Mouse (Mus musculus) hindbrain, postnatal 0 days (tissue): ENCODE data around the gene 4921524J17Rik. TPM values are rescaled to one million over a fixed set of nuclear protein-coding genes. Genes with fewer than 3 reads are reported as not detected.

Experiments
- ATAC-seq: fragments of 200-750 bp; cut with Nextera tagmentation; 2 replicates; pipeline ENCODE4 v1.8.0; 2017; ENCODE audit warnings: mild to moderate bottlenecking, moderate TSS enrichment, moderate library complexity
- DNase-seq: peaks from one replicate; pipeline ENCODE4 v3.0.0-alpha.2; 2015; ENCODE audit warnings: low spot score
- H3K27ac ChIP-seq: fragments of 300-500 bp; sonication (generic); 2 replicates; pipeline ENCODE4 v1.5.1; 2014; ENCODE audit warnings: mild to moderate bottlenecking
- H3K27me3 ChIP-seq: fragments of 300-500 bp; sonication (generic); 2 replicates; pipeline ENCODE4 v1.6.1; 2014; ENCODE audit warnings: low read length, mixed read lengths; ENCODE audit not compliant: insufficient read depth
- H3K36me3 ChIP-seq: fragments of 300-500 bp; sonication (generic); 2 replicates; pipeline ENCODE4 v1.6.1; 2014; ENCODE audit warnings: low read length, mixed read lengths; ENCODE audit not compliant: insufficient read depth
- H3K4me1 ChIP-seq: fragments of 300-500 bp; sonication (generic); 2 replicates; pipeline ENCODE4 v1.6.1; 2014; ENCODE audit warnings: antibody characterized with exemption, low read length, mixed read lengths; ENCODE audit not compliant: insufficient read depth
- H3K4me2 ChIP-seq: fragments of 300-500 bp; sonication (generic); 2 replicates; pipeline ENCODE4 v1.6.1; 2014; ENCODE audit warnings: low read depth, mild to moderate bottlenecking, low read length, moderate library complexity, mixed read lengths
- H3K4me3 ChIP-seq: fragments of 300-500 bp; sonication (generic); 2 replicates; pipeline ENCODE4 v1.5.1; 2014; ENCODE audit warnings: low read length
- H3K9ac ChIP-seq: fragments of 300-500 bp; sonication (generic); replicated peaks from 2 replicates; pipeline ENCODE4 v1.6.1; 2014; ENCODE audit warnings: mild to moderate bottlenecking, low read length, moderate library complexity, mixed read lengths
- H3K9me3 ChIP-seq: fragments of 300-500 bp; sonication (generic); 2 replicates; pipeline ENCODE4 v1.6.1; 2016; ENCODE audit warnings: low read length, mixed read lengths
- CTCF ChIP-seq: IDR thresholded peaks from 2 replicates; pipeline ENCODE4 v1.5.1; 2016; ENCODE audit warnings: antibody characterized with exemption, control low read depth, low read depth
- WGBS: fragments of 180-500 bp; shearing (Covaris S2); extraction: QIAGEN DNeasy Blood & Tissue Kit; methylation state at CpG from one replicate; pipeline ENCODE4 v1.1.7; 2014; 5-methylcytosine and 5-hydroxymethylcytosine counted together
- polyA plus RNA-seq: library from polyadenylated mRNA; unstranded; fragments of >200 nt; fragmentation: Nextera tagmentation; extraction: Ambion mirVana; gene quantifications from 2 replicates; pipeline ENCODE4 v1.2.1, GENCODE M21; 2015
- total RNA-seq: library from RNA; depleted of rRNA; stranded (reverse); fragments of >200 nt; gene quantifications from 2 replicates; pipeline ENCODE4 v1.2.3, GENCODE M21; 2014

Gene 4921524J17Rik
- total and polyA plus RNA-seq, 2 experiments from 2014 or later: 13.6 to 43.0 TPM

DNA sequence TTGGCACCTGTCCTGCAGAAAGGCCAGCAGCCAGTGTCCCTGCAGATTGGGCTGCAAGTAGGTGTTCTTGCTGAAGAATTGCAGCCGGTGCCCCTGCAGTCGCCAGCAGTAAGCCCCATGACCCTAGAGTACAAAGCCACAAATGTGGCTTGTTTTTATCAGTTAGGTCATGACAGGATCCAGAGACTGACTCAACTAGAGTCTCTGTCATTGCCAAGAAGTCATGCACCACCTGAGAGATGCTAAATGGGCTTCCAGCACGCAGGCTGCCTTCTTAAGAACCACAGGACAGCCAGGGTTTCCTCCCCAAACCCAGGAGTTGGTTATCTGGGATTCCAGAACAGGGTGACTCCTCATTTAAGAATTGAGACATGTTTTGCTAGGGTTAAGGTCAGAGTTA is 37.6 kb downstream of the 4921524J17Rik start:
- H3K4me3 ChIP-seq: no peak overlapping the region
- ATAC-seq: no peak
- WGBS: 76% methylated on average over 3 of the region's 3 CpGs
- no peaks in the 10 kb centered on the region for H3K27me3 ChIP-seq
- no peak for TF ChIP-seq CTCF
- no peaks in the 10 kb centered on the region for H3K9me3 ChIP-seq
- no peak overlapping the region for H3K4me2 ChIP-seq
- H3K27ac ChIP-seq: no peak overlapping the region
- no peaks in the 10 kb centered on the region for H3K36me3 ChIP-seq
- H3K9ac ChIP-seq: no peak overlapping the region
- H3K4me1 ChIP-seq: no peaks in the 10 kb centered on the region
- no peak for DNase-seq

DNA sequence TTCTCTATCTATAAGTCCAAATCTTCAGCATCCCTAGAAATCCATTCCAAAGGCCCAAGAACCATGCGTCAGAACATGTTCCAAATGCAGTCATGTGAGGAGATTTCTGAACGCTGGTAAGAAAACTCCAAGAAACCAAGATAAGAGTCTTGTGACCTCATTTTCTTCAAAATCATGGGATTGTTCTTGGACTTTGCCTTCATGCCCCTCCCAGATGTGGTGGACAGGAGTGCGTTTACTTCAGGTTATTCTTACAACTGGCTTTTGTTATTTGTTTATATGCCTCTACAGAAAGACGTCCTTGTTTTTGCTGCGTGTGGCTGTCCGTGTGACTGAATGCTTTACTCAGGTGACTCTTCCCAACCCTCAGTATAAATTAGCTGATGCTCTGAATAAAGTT is 39.4 kb downstream of the 4921524J17Rik start:
- H3K4me2 ChIP-seq: no peak overlapping the region
- no peak for ATAC-seq
- no peak for DNase-seq
- no peaks in the 10 kb centered on the region for H3K9me3 ChIP-seq
- TF ChIP-seq CTCF: no peak
- H3K36me3 ChIP-seq: no peaks in the 10 kb centered on the region
- H3K4me3 ChIP-seq: no peak overlapping the region
- no peaks in the 10 kb centered on the region for H3K27me3 ChIP-seq
- no peak overlapping the region for H3K9ac ChIP-seq
- H3K27ac ChIP-seq: no peak overlapping the region
- WGBS: 94% methylated on average over 6 of the region's 6 CpGs
- H3K4me1 ChIP-seq: no peaks in the 10 kb centered on the region

DNA sequence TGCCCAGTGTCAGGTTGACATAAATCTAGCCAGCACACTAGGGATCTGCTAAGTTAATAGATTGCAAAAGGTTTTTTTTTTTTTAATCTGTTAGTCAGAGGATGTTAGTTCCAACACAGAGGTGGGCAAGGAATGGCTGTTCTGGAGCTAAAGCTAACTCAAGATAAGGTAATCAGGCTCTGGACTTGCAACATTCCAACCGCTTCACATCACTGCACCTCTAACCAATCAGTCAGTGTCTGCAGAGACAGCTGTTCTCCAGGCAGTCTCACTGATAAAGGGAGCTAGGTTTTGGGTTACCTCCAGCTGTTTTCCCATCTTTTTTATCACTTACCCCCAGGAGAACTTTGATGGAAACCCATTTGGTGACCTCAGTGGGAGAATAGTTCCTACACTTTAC is 41.2 kb downstream of the 4921524J17Rik start:
- Histone ChIP-seq H3K4me3 (no peak overlapping the region), H3K9me3 (no peaks in the 10 kb centered on the region), H3K27ac (no peak overlapping the region), H3K27me3 (no peaks in the 10 kb centered on the region), H3K9ac (no peak overlapping the region), H3K4me1 (no peaks in the 10 kb centered on the region), H3K36me3 (no peaks in the 10 kb centered on the region), H3K4me2 (no peak overlapping the region)
- TF ChIP-seq CTCF: no peak
- DNase-seq: no peak
- WGBS: 87% methylated on average over 1 of the region's 1 CpGs
- ATAC-seq: no peak

DNA sequence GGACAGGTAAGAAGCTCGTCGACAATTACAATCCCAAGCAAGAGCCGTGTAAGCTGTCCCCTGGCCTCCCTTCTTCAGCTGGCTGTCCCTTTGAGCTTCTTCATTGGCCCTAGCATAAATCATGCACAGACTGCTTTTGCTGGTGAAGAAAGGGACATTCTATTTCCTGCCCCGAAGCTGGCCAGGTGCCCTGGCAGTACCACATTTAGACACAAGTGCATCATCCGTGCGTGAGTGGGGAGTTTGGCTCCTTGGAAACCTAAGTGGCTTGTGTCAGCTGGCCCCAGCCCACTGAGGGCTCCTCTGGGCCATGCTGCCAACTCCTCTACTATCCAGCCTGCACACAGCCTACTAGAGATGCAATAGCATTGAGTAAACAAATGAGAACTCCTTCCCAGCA is 46.4 kb downstream of the 4921524J17Rik start, which contains the start of gene Mylk3:
Gene Mylk3 (minus strand): TSS at position 141 of the 400 bp plus-strand sequence.
- peak; percentile 47 for DNase-seq

DNA sequence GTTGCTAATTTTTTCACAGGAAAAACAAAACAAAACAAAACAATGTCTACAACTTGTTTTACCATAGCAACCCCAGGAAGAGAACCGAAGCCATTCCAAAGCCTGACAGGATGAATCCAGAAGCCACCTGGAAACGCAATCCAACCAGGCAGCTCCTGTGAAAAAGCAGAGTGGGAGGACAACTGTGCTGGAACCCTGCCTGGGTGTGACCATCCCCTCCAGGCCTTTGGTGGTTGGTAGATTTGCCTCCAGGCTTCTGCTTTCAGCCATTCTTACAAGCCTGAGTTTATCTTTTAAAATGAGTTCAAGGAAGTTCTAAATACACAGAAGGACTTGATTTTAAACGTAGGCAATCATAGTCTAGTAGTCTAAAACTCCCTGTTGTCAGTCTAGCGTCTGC is 50.7 kb downstream of the 4921524J17Rik start:
- H3K27ac ChIP-seq: no peak overlapping the region
- DNase-seq (no peak), ATAC-seq (no peak)
- H3K36me3 ChIP-seq: no peaks in the 10 kb centered on the region
- 78% methylated on average over 4 of the region's 4 CpGs for WGBS
- H3K27me3 ChIP-seq: no peaks in the 10 kb centered on the region
- no peak overlapping the region for H3K4me2 ChIP-seq
- no peaks in the 10 kb centered on the region for H3K4me1 ChIP-seq
- no peak overlapping the region for H3K9ac ChIP-seq
- TF ChIP-seq CTCF: no peak
- H3K9me3 ChIP-seq: no peaks in the 10 kb centered on the region
- no peak overlapping the region for H3K4me3 ChIP-seq

More for the DNA sequence above, 46.4 kb downstream of the 4921524J17Rik start, which contains the start of gene Mylk3:
- no peak within 1 kb of the TSS for H3K27ac ChIP-seq
- no peak within 1 kb of the TSS for H3K4me3 ChIP-seq
- ATAC-seq: peak; percentile 62; the same call in 1 of the 2 replicates
- no peaks in the 10 kb centered on the region for H3K9me3 ChIP-seq
- 62% methylated on average over 6 of the region's 6 CpGs for WGBS
- H3K36me3 ChIP-seq: no peaks in the 10 kb centered on the region
- H3K4me2 ChIP-seq: no peak within 1 kb of the TSS
- no peak for TF ChIP-seq CTCF
- no peak within 1 kb of the TSS for H3K9ac ChIP-seq
- no peaks in the 10 kb centered on the region for H3K4me1 ChIP-seq
- no peaks in the 10 kb centered on the region for H3K27me3 ChIP-seq

DNA sequence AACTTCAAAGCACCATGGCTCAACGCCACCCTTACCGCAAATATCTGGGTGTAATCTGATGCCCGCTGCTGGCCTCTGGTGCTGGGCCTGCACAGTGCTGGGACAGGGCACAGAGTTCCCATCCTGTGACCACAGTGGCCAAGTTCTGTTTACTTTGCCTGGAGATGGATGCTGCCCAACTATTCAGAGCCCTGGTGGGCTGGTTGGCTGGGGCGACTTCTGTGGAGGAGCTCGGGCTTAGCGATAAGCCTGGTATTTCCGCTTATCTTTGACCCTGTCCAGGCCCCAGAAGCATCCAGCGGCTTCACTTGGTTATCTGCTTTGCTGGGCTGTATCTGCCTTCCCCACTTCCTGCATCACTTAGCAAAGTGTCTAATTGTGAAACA is 51.8 kb downstream of the 4921524J17Rik start:
- H3K27ac ChIP-seq: no peak overlapping the region

DNA sequence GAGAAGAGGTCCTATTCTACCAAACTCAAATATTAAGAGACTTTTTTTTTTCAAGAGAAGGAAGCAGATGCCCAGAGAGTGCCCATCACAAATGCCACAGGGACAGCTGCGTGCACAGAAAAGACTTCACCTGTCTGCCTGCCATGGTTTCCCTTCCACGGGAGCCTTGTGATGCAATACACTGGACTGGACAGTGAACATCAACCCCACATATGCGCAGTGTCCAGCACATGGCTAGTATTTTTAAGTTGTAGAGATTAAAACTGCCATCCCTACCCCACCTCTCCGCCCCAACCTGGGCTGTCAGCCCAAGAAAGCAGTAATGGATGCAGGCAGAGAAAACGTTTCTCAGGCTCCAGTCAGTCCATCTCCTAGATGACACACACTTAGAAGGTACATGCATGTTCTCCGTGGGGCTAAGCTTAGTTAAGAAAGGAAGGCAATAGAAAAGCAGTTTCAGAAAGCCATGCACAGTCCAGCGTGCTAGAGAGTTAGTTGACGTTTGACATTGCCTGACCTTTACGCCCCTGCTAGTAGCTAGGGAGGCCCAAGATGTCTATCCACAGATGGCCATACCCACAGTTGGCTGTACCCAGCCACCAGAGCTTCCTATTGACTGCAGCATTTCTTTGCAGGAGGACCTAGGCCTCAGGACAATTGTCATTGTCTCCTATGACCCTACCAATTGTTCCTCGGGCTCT is 52.4 kb downstream of the 4921524J17Rik start:
- Histone ChIP-seq H3K27ac (no peak overlapping the region), H3K27me3 (no peaks in the 10 kb centered on the region), H3K9ac (no peak overlapping the region), H3K9me3 (no peaks in the 10 kb centered on the region), H3K36me3 (no peaks in the 10 kb centered on the region), H3K4me1 (no peaks in the 10 kb centered on the region), H3K4me2 (no peak overlapping the region), H3K4me3 (no peak overlapping the region)
- WGBS: 79% methylated on average over 10 of the region's 10 CpGs
- no peak for ATAC-seq
- TF ChIP-seq CTCF: no peak
- no peak for DNase-seq

More for the DNA sequence above, 51.8 kb downstream of the 4921524J17Rik start:
- Histone ChIP-seq H3K4me1 (no peaks in the 10 kb centered on the region), H3K4me3 (no peak overlapping the region), H3K4me2 (no peak overlapping the region), H3K9me3 (no peaks in the 10 kb centered on the region), H3K27me3 (no peaks in the 10 kb centered on the region), H3K9ac (no peak overlapping the region), H3K36me3 (no peaks in the 10 kb centered on the region)
- 65% methylated on average over 8 of the region's 8 CpGs for WGBS
- DNase-seq: no peak
- ATAC-seq: no peak
- TF ChIP-seq CTCF: no peak
